Mouse (Mus musculus): Measurements from ENCODE around the gene Bmp2k.
A peak's percentile ranks its signal among the peaks of the same experiment; 100 is the strongest.

Gene Bmp2k

GRCm38 (mm10) chr5:96972474-96973130 is 24.9 kb upstream of the Bmp2k start:
- DNase-seq (ENCODE audit: low read depth) = no peak

- DNase-seq (ENCODE audit: low read depth) = no peak
These were observed 23.8 kb upstream of the Bmp2k start for GRCm38 (mm10) chr5:96973714-96974113.

- no peak for DNase-seq (ENCODE audit: low read depth)
These were observed 22.8 kb upstream of the Bmp2k start for GRCm38 (mm10) chr5:96974661-96975060.

- DNase-seq (ENCODE audit: low read depth) = no peak
These were observed 22.4 kb upstream of the Bmp2k start for GRCm38 (mm10) chr5:96975112-96975511.

- DNase-seq (ENCODE audit: low read depth) = no peak
These were observed 21.3 kb upstream of the Bmp2k start for GRCm38 (mm10) chr5:96976150-96976549.

- DNase-seq (ENCODE audit: low read depth) = no peak
These were observed 18.0 kb upstream of the Bmp2k start for GRCm38 (mm10) chr5:96979296-96980007.

- no peak for DNase-seq (ENCODE audit: low read depth)
These were observed 17.4 kb upstream of the Bmp2k start for GRCm38 (mm10) chr5:96980008-96980634.

GRCm38 (mm10) chr5:96981987-96982386 is 15.5 kb upstream of the Bmp2k start:
- DNase-seq (ENCODE audit: low read depth) = no peak

- no peak for DNase-seq (ENCODE audit: low read depth)
These were observed 14.3 kb upstream of the Bmp2k start for GRCm38 (mm10) chr5:96983142-96983541.

GRCm38 (mm10) chr5:96986850-96987249 is 10.6 kb upstream of the Bmp2k start:
- no peak for DNase-seq (ENCODE audit: low read depth)

GRCm38 (mm10) chr5:96988880-96989279 is 8.6 kb upstream of the Bmp2k start:
- no peak for DNase-seq (ENCODE audit: low read depth)

- DNase-seq (ENCODE audit: low read depth) = no peak
These were observed 6.3 kb upstream of the Bmp2k start for GRCm38 (mm10) chr5:96991156-96991555.

GRCm38 (mm10) chr5:96992651-96993050 is 4.8 kb upstream of the Bmp2k start:
- no peak for DNase-seq (ENCODE audit: low read depth)

GRCm38 (mm10) chr5:96993057-96993456 is 4.4 kb upstream of the Bmp2k start:
- DNase-seq (ENCODE audit: low read depth) = no peak

- peak; percentile 83 for DNase-seq (ENCODE audit: low read depth)
These were observed 1.7 kb upstream of the Bmp2k start for GRCm38 (mm10) chr5:96995791-96996190.

GRCm38 (mm10) chr5:96996401-96997309 is 834 bp upstream of the Bmp2k start:
- peak; percentile 75 for DNase-seq (ENCODE audit: low read depth)

- peak; percentile 50 for DNase-seq (ENCODE audit: low read depth)
These were observed 495 bp downstream of the Bmp2k start for GRCm38 (mm10) chr5:96997802-96998565.

- DNase-seq (ENCODE audit: low read depth) = no peak
These were observed 1.0 kb downstream of the Bmp2k start for GRCm38 (mm10) chr5:96998566-96998907.

GRCm38 (mm10) chr5:96999601-97000000 is 2.1 kb downstream of the Bmp2k start:
- DNase-seq (ENCODE audit: low read depth) = no peak

GRCm38 (mm10) chr5:97000524-97000923 is 3.0 kb downstream of the Bmp2k start:
- no peak for DNase-seq (ENCODE audit: low read depth)

GRCm38 (mm10) chr5:97001153-97001552 is 3.7 kb downstream of the Bmp2k start:
- no peak for DNase-seq (ENCODE audit: low read depth)

- no peak for DNase-seq (ENCODE audit: low read depth)
These were observed 4.1 kb downstream of the Bmp2k start for GRCm38 (mm10) chr5:97001571-97001970.
